Mouse (Mus musculus) bone marrow, adult 2 months (tissue): ENCODE measurements around the gene Bicd2. TPM values are rescaled to one million over a fixed set of nuclear protein-coding genes. Genes with fewer than 3 reads are reported as not detected.

ENCODE experiments used
- H3K27ac ChIP-seq: fragments of 200-500 bp; 2 replicates; pipeline ENCODE4 v1.5.1; 2012; ENCODE audit warnings: low read depth, mild to moderate bottlenecking, control low read depth, inconsistent platforms, low read length; ENCODE audit not compliant: control insufficient read depth, poor library complexity, insufficient read depth
- H3K4me1 ChIP-seq: fragments of 200-500 bp; 2 replicates; pipeline ENCODE4 v1.6.1; 2011; ENCODE audit warnings: low read length; ENCODE audit not compliant: control insufficient read depth, insufficient read depth
- H3K4me3 ChIP-seq: fragments of 200-500 bp; replicated peaks from 2 replicates; pipeline ENCODE3; 2011; ENCODE audit warnings: mild to moderate bottlenecking, low read depth, low read length, control low read depth; ENCODE audit not compliant: control insufficient read depth
- CTCF ChIP-seq: fragments of 200-500 bp; IDR thresholded peaks from 2 replicates; pipeline ENCODE4 v1.5.1; 2011; ENCODE audit warnings: low read length, control low read depth; ENCODE audit not compliant: control insufficient read depth, insufficient read depth
- POLR2A ChIP-seq: fragments of 200-500 bp; IDR thresholded peaks from 2 replicates; pipeline ENCODE4 v1.6.1; 2011; ENCODE audit warnings: low read depth, mild to moderate bottlenecking, control low read depth, low read length, borderline replicate concordance; ENCODE audit not compliant: control insufficient read depth
- WGBS: fragments of 180-500 bp; shearing (Covaris S2); methylation state at CpG from one replicate; pipeline ENCODE4 v1.1.7; 2018; 5-methylcytosine and 5-hydroxymethylcytosine counted together
- polyA plus RNA-seq: library from polyadenylated mRNA; stranded (reverse); fragments of >200 nt; gene quantifications from 2 replicates; pipeline ENCODE4 v1.2.4, GENCODE M21; 2011; ENCODE audit warnings: low replicate concordance; ENCODE audit not compliant: missing spikeins, insufficient read depth, insufficient read length

Gene Bicd2
- 12.1 and 23.2 TPM in 2 replicates for polyA plus RNA-seq

DNA sequence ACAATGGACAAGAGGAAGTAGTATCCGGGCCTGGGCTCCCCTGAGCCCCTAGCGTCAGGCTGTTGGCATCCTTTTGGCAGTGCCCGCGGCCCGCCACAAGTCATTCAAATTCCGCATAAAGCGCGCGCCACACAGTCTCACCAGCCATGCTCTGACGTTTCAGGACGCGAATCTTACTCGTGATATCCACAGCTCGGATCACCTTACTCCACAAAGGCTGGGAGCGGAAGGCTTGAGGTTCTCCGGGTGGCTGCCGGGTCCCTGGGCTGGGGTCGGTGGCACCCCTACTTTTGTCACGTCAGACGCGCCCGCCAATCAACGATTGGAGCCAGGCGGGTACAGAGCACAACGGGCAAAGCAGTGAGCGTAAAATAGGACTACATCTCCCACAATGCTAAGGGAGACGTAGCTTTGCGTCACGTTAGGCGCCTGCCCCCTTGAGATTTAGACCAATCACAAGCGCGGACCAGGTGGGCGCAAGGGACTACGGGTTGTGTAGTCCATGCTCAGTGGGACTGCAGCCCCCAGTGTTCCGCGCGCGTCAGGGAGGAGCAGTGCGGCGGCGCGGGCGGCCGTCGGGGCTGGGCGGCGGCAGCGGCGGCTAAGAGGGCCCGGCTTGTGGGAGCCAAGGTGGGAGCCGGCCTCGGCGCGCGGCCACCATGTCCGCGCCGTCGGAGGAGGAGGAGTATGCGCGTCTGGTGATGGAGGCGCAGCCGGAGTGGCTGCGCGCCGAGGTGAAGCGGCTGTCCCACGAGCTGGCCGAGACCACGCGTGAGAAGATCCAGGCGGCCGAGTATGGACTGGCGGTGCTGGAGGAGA, at the start of gene Bicd2:
Gene Bicd2, plus strand, starts transcription at position 574 of the 819 bp plus-strand sequence.
- Histone ChIP-seq H3K27ac (peak within 1 kb of the TSS; percentile 72), H3K4me3 (peak within 1 kb of the TSS; percentile 83), H3K4me1 (peaks cover 6% of the 10 kb centered on the region)
- peak; percentile 41; the same call in 1 of the 2 replicates for TF ChIP-seq POLR2A
- peak; percentile 3; the same call in 1 of the 2 replicates for TF ChIP-seq CTCF
- WGBS, result under 1% methylated on average over 74 of the region's 74 CpGs

GRCm38 (mm10) chr13:49291949-49292348, 49.4 kb upstream of the Bicd2 start:
- Histone ChIP-seq H3K27ac (no peak overlapping the region; the same call in 1 of the 2 replicates), H3K4me3 (no peak overlapping the region), H3K4me1 (peaks cover 6% of the 10 kb centered on the region; the same call in 1 of the 2 replicates)
- WGBS, result 21% methylated on average over 6 of the region's 6 CpGs
- TF ChIP-seq POLR2A, result no peak
- TF ChIP-seq CTCF, result no peak

GRCm38 (mm10) chr13:49294108-49294507, 47.3 kb upstream of the Bicd2 start:
- TF ChIP-seq POLR2A, result no peak
- TF ChIP-seq CTCF, result no peak
- no peak overlapping the region for H3K4me3 ChIP-seq
- no peak overlapping the region for H3K27ac ChIP-seq
- WGBS, result 56% methylated on average over 9 of the region's 9 CpGs
- peaks cover 14% of the 10 kb centered on the region for H3K4me1 ChIP-seq

- no peak for TF ChIP-seq POLR2A
- TF ChIP-seq CTCF, result no peak
- 82% methylated on average over 7 of the region's 7 CpGs for WGBS
- Histone ChIP-seq H3K4me3 (no peak overlapping the region), H3K4me1 (peaks cover 17% of the 10 kb centered on the region), H3K27ac (no peak overlapping the region)
Observed at GRCm38 (mm10) chr13:49296270-49296669, 45.1 kb upstream of the Bicd2 start.

GRCm38 (mm10) chr13:49298514-49299381, 42.6 kb upstream of the Bicd2 start:
- TF ChIP-seq POLR2A, result peak; percentile 45; the same call in 1 of the 2 replicates
- TF ChIP-seq CTCF, result no peak
- WGBS, result 14% methylated on average over 14 of the region's 14 CpGs
- Histone ChIP-seq H3K4me3 (peak overlapping the region; percentile 66), H3K27ac (peak overlapping the region; percentile 68), H3K4me1 (peaks cover 18% of the 10 kb centered on the region)

DNA sequence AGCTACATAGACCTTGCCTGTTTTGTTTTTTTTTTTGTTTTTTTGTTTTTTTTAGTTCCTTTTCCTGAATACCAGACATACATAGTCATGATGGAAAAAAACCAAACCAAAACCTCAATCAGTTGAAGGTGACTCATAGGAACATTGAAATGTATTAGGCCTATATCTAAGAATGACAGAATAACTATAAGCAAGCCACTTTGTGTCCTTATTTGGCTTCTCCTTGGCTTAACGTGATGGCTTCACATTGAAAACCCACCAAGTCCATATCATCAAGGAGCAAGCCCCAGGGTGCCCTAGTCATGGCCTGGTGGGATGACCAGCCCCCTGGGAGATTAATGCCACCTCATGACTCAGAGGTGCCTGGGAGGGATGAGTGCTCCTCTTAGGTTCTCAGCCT, 40.6 kb upstream of the Bicd2 start:
- H3K4me1 ChIP-seq, result peaks cover 19% of the 10 kb centered on the region
- TF ChIP-seq POLR2A, result no peak
- no peak for TF ChIP-seq CTCF
- no peak overlapping the region for H3K27ac ChIP-seq
- no peak overlapping the region for H3K4me3 ChIP-seq
- WGBS, result 41% methylated on average over 1 of the region's 1 CpGs

GRCm38 (mm10) chr13:49306771-49307310, 34.5 kb upstream of the Bicd2 start:
- 5% methylated on average over 7 of the region's 7 CpGs for WGBS
- Histone ChIP-seq H3K4me1 (peaks cover 18% of the 10 kb centered on the region), H3K27ac (peak overlapping the region; percentile 79), H3K4me3 (peak overlapping the region; percentile 76)
- TF ChIP-seq POLR2A (0 out of 2 replicates have a peak, but pooled peaks have one; percentile 12), CTCF (no peak)
